Mouse (Mus musculus) heart, embryonic 15.5 days (tissue): ENCODE measurements around the gene Gm3233. TPM values are rescaled to one million over a fixed set of nuclear protein-coding genes. Genes with fewer than 3 reads are reported as not detected.
"Not testable (repeated sequence)": the region's sequence is repeated elsewhere in the genome, so short reads cannot be mapped to it uniquely, and the experiment has no call there.

Source experiments
- ATAC-seq: fragments of 200-750 bp; cut with Nextera tagmentation; replicated peaks from 2 replicates; pipeline ENCODE4 v1.8.0; 2017; ENCODE audit warnings: low read depth, moderate TSS enrichment; ENCODE audit not compliant: insufficient number of reproducible peaks, insufficient read depth, low FRiP score
- H3K27ac ChIP-seq: fragments of 300-500 bp; sonication (generic); 2 replicates; pipeline ENCODE4 v1.5.1; 2015; ENCODE audit warnings: mild to moderate bottlenecking, inconsistent platforms
- H3K27me3 ChIP-seq: fragments of 300-500 bp; sonication (generic); 2 replicates; pipeline ENCODE4 v1.6.1; 2015; ENCODE audit warnings: inconsistent platforms
- H3K36me3 ChIP-seq: fragments of 300-500 bp; sonication (generic); 2 replicates; pipeline ENCODE4 v1.6.1; 2015; ENCODE audit warnings: mild to moderate bottlenecking, inconsistent platforms
- H3K4me1 ChIP-seq: fragments of 300-500 bp; sonication (generic); replicated peaks from 2 replicates; pipeline ENCODE4 v1.6.1; 2015; ENCODE audit warnings: inconsistent platforms
- H3K4me2 ChIP-seq: fragments of 300-500 bp; sonication (generic); 2 replicates; pipeline ENCODE4 v1.6.1; 2015; ENCODE audit warnings: inconsistent platforms, mild to moderate bottlenecking, moderate library complexity
- H3K4me3 ChIP-seq: fragments of 300-500 bp; sonication (generic); 2 replicates; pipeline ENCODE4 v1.5.1; 2015; ENCODE audit warnings: mild to moderate bottlenecking, inconsistent platforms
- H3K9ac ChIP-seq: fragments of 300-500 bp; sonication (generic); 2 replicates; pipeline ENCODE4 v1.6.1; 2015; ENCODE audit warnings: mild to moderate bottlenecking, inconsistent platforms
- H3K9me3 ChIP-seq: fragments of 300-500 bp; sonication (generic); replicated peaks from 2 replicates; pipeline ENCODE4 v1.6.1; 2016; ENCODE audit warnings: inconsistent platforms
- WGBS: fragments of 180-500 bp; shearing (Covaris S2); methylation state at CpG from one replicate; pipeline ENCODE4 v1.1.7; 2015; ENCODE audit warnings: mixed read lengths; 5-methylcytosine and 5-hydroxymethylcytosine counted together
- polyA plus RNA-seq: library from polyadenylated mRNA; unstranded; fragments of >200 nt; fragmentation: Nextera tagmentation; extraction: Ambion mirVana; gene quantifications from 2 replicates; pipeline ENCODE4 v1.2.1, GENCODE M21; 2015

The Gm3233 gene
- polyA plus RNA-seq, 1 experiment from 2014 or later, result not detected

DNA sequence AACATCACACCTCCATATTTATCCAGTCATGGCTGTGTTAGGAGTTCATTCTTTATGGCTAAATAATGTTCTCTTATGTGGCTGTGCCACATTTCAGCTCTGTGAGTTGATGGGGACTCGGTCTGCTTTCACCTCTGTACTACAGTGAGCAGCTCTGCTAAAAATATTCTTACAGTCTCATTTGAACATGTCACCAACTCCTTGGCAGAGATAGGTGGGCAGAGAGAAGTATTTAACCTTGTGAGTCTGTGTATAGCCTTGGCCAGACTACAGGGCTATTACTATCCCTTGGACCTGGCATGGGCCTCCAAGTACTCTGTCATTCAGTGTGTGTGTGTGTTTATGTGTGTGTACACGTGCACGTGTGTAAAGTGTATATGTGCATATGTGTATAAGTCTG lies 12.7 kb upstream of the Gm3233 start:
- H3K36me3 ChIP-seq, H3K9me3 ChIP-seq, H3K9ac ChIP-seq, H3K27ac ChIP-seq, H3K4me3 ChIP-seq, ATAC-seq, H3K27me3 ChIP-seq, H3K4me2 ChIP-seq, H3K4me1 ChIP-seq: not testable (repeated sequence)
- WGBS, result 56% methylated on average over 3 of the region's 3 CpGs

DNA sequence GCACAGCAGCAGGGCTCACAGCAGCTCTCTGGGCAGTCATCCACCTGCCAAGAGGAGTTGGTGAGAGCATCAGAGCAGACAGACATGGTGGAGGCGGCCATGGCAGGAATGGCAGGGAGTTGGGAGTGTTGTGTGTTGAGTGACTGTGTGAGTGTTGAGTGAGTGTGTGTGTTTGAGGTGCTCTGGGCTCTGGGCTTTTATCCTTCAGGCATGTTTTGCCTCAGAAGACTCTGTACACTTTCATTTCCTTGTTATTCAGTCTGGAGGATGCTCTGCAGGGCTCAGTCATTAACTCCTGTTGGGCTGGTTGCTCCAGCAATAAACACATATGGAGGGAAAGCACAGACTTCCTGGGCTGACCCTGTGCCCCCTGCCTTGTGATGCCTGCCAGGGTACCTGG lies 11.7 kb upstream of the Gm3233 start, which contains the start of gene Gm3238:
Gene Gm3238 (minus strand): TSS at position 101 of the 400 bp plus-strand sequence.
- WGBS, result 90% methylated on average over 1 of the region's 1 CpGs
- not testable (repeated sequence) for H3K9me3 ChIP-seq, H3K27ac ChIP-seq, H3K4me1 ChIP-seq, H3K36me3 ChIP-seq, H3K4me3 ChIP-seq, ATAC-seq, H3K9ac ChIP-seq, H3K4me2 ChIP-seq, H3K27me3 ChIP-seq

DNA sequence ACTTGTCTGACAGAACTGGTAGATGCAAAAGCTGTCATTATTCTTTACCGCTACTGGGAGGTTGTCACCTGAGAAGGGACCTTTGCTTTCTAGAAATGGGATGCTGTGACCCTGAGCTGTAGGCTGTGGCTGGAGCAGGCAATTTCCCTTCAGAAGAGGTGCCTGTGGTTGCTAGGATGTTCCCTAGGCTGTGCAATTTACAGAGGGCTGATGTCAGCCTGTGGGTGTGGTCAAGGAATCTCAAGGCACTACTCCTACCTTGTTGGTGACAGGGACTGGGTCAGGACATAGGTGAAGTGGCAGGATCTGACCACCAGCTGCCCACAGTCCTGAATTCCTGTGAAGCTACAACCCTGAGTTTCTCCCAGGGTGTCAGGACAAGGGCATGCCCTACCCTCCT lies 10.2 kb upstream of the Gm3233 start:
- H3K36me3 ChIP-seq, result no peaks in the 10 kb centered on the region
- H3K27ac ChIP-seq, result no peak overlapping the region
- WGBS, result 78% methylated on average over 1 of the region's 1 CpGs
- no peak for ATAC-seq
- no peaks in the 10 kb centered on the region for H3K9me3 ChIP-seq
- H3K4me3 ChIP-seq, result no peak overlapping the region
- H3K27me3 ChIP-seq, result no peaks in the 10 kb centered on the region
- 0 out of 2 replicates have a peak, but pooled peaks cover 2% of the 10 kb centered on the region for H3K4me1 ChIP-seq
- H3K4me2 ChIP-seq, result no peak overlapping the region
- H3K9ac ChIP-seq, result no peak overlapping the region

DNA sequence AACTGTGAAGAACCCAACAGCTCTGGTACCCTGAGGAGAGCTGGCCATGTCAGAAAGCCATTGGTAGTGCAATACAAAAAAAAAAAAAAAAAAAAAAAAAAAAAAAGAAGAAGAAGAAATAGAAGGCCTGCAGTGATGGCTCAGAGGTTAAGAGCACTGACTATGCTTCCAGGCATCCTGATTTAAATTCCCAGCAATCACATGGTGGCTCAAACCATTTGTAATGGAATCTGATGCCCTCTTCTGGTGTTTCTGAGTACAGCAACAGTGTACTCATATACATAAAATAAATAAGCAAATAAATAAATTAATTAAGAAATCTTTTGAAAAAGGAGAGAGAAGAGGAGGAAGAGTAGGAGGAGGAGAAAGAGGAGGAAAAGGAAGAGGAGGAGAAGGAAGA lies 6.0 kb downstream of the Gm3233 start:
- no peak overlapping the region for H3K27ac ChIP-seq
- H3K27me3 ChIP-seq, result no peaks in the 10 kb centered on the region
- H3K4me1 ChIP-seq, result no peaks in the 10 kb centered on the region
- ATAC-seq, result no peak
- no peak overlapping the region for H3K9ac ChIP-seq
- no peaks in the 10 kb centered on the region for H3K9me3 ChIP-seq
- no peak overlapping the region for H3K4me2 ChIP-seq
- no peaks in the 10 kb centered on the region for H3K36me3 ChIP-seq
- H3K4me3 ChIP-seq, result no peak overlapping the region

DNA sequence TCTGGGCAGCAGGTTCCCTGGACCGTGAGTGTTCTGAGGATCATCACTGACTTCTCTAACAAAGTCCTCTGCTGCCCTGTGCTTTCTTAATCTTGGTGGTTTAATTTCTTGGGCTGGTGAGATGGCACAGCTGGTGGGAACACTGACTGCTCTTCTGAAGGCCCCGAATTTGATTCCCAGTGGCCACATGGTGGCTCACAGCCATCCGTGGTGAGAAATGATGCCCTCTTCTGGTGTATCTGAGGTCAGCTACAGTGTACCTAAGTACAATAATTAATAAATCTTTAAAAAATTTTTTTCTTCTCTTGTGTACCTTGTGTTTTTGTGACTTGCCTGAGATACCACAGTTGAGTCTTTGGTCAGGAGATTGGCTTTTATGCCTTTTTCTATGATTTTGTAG lies 7.2 kb downstream of the Gm3233 start:
- not testable (repeated sequence) for H3K4me2 ChIP-seq, H3K9me3 ChIP-seq, H3K9ac ChIP-seq, H3K4me3 ChIP-seq, H3K27me3 ChIP-seq, H3K4me1 ChIP-seq, H3K36me3 ChIP-seq, ATAC-seq, H3K27ac ChIP-seq
- WGBS, result 68% methylated on average over 3 of the region's 3 CpGs

DNA sequence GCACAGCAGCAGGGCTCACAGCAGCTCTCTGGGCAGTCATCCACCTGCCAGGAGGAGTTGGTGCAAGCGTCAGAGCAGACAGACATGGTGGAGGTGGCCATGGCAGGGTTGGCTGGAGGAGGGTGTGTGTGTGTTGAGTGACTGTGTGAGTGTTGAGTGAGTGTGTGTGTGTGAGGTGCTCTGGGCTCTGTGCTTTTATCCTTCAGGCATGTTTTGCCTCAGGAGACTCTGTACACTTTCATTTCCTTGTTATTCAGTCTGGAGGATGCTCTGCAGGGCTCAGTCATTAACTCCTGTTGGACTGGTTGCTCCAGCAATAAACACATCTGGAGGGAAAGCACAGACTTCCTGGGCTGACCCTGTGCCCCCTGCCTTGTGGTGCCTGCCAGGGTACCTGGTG lies 8.2 kb downstream of the Gm3233 start, which contains the start of gene Gm9736:
Gene Gm9736 (minus strand): TSS at position 101 of the 400 bp plus-strand sequence.
- not testable (repeated sequence) for H3K36me3 ChIP-seq, ATAC-seq, H3K9ac ChIP-seq, H3K4me2 ChIP-seq, H3K4me1 ChIP-seq, H3K27me3 ChIP-seq, H3K27ac ChIP-seq, H3K4me3 ChIP-seq, H3K9me3 ChIP-seq
- WGBS, result 75% methylated on average over 1 of the region's 1 CpGs

DNA sequence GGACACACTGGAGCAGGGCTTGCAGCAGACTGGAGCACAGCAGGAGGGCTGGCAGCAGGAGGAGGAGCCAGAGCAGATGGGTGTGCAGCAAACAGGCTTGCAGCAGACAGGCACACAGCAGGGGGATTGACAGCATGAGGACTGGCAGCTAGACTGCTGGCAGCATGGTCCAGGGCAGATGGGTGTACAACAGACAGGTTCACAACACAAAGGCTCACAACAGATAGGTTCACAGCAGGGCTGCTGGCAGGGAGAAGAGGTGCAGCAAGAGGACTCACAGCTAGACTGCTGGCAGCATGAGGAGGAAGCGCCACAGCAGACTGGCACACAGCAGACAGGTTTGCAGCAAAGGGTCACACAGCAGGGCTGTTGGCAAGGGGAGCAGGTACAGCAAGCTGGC lies 8.8 kb downstream of the Gm3233 start:
- H3K36me3 ChIP-seq, H3K4me3 ChIP-seq, H3K4me1 ChIP-seq, H3K27me3 ChIP-seq, H3K4me2 ChIP-seq, H3K9me3 ChIP-seq, H3K9ac ChIP-seq, ATAC-seq, H3K27ac ChIP-seq: not testable (repeated sequence)
- WGBS, result 52% methylated on average over 1 of the region's 1 CpGs

DNA sequence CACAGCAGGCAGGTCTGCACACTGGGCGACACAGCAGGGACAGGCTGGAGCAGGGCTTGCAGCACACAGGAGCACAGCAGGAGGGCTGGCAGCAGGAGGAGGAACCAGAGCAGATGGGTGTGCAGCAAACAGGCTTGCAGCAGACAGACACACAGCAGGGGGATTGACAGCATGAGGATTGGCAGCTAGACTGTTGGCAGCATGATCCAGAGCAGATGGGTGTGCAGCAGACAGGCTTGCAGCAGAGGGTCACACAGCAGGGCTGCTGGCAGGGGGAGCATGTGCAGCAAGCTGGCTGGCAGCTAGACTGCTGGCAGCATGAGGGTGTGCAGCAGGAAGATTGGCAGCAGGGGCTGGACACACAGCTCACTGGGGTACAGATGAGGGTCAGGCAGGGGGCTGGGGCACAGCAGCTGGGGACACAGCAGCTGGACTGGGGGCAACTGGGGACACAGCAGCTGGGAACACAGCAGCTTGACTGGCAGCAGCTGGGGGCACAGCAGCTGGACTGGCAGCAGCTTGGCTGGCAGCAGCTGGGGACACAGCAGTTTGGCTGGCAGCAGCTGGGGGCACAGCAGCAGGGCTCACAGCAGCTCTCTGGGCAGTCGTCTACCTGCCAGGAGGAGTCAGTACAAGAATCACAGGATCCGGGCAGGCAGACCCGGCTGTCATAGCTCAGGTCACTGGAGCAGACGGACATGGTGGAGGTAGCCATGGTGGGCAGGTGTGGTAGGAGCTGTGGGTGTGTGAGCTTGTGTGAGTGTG lies 17.4 kb downstream of the Gm3233 start, which contains the start of gene Gm18596:
Gene Gm18596 (minus strand): TSS at position 715 of the 765 bp plus-strand sequence.
- not testable (repeated sequence) for H3K4me2 ChIP-seq, H3K4me3 ChIP-seq, H3K36me3 ChIP-seq, H3K4me1 ChIP-seq, ATAC-seq, H3K27ac ChIP-seq, H3K27me3 ChIP-seq, H3K9me3 ChIP-seq, H3K9ac ChIP-seq
- WGBS, result 44% methylated on average over 5 of the region's 5 CpGs

DNA sequence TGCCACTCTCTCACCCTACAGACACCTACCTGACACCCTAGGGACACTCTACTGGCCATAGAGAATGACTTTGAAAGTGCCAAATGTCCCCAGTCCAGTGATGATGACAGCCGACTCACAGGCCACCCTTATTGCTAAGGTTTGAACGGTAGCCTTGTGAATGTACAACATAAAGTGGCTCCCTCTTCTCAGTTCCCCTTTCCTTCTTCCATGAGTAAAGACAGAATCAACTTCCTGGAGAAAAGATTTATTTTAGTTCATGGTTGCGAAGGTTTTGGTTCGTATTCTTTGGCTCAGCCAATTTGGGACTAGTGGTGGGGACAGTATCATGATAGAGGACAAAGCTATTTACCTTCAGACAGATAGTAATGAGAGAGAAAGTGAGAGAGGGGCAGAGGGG lies 20.6 kb downstream of the Gm3233 start:
- Histone ChIP-seq H3K4me1 (no peaks in the 10 kb centered on the region), H3K27ac (no peak overlapping the region), H3K4me2 (no peak overlapping the region), H3K4me3 (no peak overlapping the region), H3K36me3 (no peaks in the 10 kb centered on the region), H3K9me3 (0 out of 2 replicates have a peak, but pooled peaks cover 4% of the 10 kb centered on the region), H3K9ac (no peak overlapping the region), H3K27me3 (no peaks in the 10 kb centered on the region)
- WGBS, result 83% methylated on average over 4 of the region's 4 CpGs
- no peak for ATAC-seq

DNA sequence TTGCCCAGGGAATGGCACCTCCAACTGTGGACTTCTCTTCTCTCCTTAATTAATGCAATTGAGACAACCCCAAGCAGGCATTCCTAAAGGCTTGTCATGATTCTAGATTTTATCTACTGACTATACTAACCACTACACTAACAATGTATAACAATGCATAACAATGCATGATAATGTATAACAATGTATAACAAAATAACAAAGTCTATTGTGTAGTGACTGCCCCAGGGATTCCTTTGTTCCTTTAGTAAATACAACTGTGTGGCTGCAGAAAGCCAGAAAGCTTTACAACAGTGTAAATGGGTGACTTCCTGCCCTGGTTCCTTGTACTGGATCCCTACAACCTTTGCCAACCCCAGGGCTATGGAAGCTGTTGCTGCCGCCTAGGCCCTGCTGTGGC lies 23.6 kb downstream of the Gm3233 start:
- Histone ChIP-seq H3K4me2 (no peak overlapping the region), H3K9ac (no peak overlapping the region), H3K4me3 (no peak overlapping the region), H3K4me1 (no peaks in the 10 kb centered on the region), H3K36me3 (no peaks in the 10 kb centered on the region), H3K27ac (no peak overlapping the region), H3K9me3 (0 out of 2 replicates have a peak, but pooled peaks cover 4% of the 10 kb centered on the region), H3K27me3 (no peaks in the 10 kb centered on the region; the same call in 1 of the 2 replicates)
- 88% methylated on average over 1 of the region's 1 CpGs for WGBS
- no peak for ATAC-seq

DNA sequence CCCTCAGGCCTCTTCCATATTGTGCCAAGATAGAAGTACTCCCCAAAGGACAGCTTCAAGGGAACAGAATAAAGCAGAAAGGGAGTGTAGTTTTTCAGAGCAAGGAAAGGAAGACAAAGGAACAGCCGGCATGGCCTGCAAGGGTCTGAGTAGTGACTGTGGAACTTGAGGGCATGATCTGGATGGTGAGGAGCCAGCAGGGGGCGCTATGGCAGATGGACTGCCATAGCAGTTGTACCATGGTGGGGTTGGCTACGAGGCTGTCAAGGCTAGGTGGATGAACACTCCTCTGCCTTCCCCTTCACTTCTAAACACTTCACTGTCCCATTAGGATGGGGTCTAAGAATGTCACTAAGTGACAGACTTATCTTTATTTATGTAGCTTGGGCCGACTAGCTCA lies 30.2 kb downstream of the Gm3233 start:
- Histone ChIP-seq H3K27me3 (no peaks in the 10 kb centered on the region; the same call in 1 of the 2 replicates), H3K4me1 (no peaks in the 10 kb centered on the region), H3K9me3 (no peaks in the 10 kb centered on the region), H3K4me2 (no peak overlapping the region), H3K27ac (no peak overlapping the region), H3K36me3 (no peaks in the 10 kb centered on the region), H3K4me3 (no peak overlapping the region), H3K9ac (no peak overlapping the region)
- ATAC-seq, result no peak
- WGBS, result 52% methylated on average over 4 of the region's 4 CpGs

DNA sequence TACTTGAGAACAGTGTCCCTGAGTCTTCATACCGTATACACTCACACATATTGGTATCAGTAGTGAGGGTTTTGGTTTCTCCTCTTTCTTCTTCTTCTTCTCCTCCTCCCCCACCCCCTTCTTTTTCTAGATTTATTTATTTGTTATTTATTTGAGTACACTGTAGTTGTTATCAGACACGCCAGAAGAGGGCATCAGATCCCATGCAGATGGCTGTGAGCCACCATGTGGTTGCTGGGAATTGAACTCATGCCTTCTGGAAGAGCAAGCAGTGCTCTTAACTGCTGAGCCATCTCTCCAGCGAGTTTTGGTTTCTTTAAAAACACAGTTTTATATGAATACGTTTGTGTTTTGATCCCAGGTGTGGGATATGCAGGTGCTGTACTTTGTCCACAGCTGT lies 31.2 kb downstream of the Gm3233 start:
- Histone ChIP-seq H3K27ac (no peak overlapping the region), H3K9ac (no peak overlapping the region), H3K4me2 (no peak overlapping the region), H3K9me3 (no peaks in the 10 kb centered on the region), H3K27me3 (no peaks in the 10 kb centered on the region; the same call in 1 of the 2 replicates), H3K4me1 (no peaks in the 10 kb centered on the region), H3K36me3 (no peaks in the 10 kb centered on the region), H3K4me3 (no peak overlapping the region)
- 54% methylated on average over 4 of the region's 4 CpGs for WGBS
- ATAC-seq, result no peak
